Mouse (Mus musculus): Measurements from ENCODE around the gene Sox6.

DNA sequence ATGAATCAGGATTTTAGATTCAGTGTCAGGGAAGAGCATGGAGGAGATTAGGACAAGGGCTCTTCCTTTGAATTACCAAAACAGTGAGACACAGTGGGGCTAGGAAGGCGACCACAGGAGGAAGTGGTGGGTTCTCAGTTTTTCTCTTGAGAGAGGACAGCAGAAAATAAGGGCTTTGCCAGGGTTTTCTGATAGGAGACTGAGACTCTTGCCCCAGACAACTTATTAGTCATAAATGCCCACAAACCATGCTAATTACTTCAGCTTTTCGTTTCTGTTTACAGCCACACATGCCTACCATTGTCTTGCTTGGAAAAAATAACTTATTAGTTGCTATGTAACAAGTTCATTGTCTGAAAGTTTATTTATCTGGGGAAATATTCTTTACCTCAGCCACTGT lies 507.4 kb downstream of the Sox6 start:
- TF ChIP-seq CTCF (IDR thresholded peaks at IDR 0.05; ENCODE audit: borderline replicate concordance, insufficient read depth, low read length) (no peak), POLR2A (IDR thresholded peaks at IDR 0.05; ENCODE audit: low read depth, low read length) (no peak)

All from embryonic fibroblast, embryonic 13.5 days (primary cell).